Mouse (Mus musculus) cerebellum, adult 2 months (tissue): ENCODE data around the gene Plcb1.

Experiments used
- CTCF ChIP-seq: fragments of 200-500 bp; IDR thresholded peaks from 2 replicates; pipeline ENCODE4 v1.5.1; 2011; ENCODE audit warnings: low read depth, mild to moderate bottlenecking, control low read depth, low read length, moderate library complexity, borderline replicate concordance; ENCODE audit not compliant: insufficient read depth
- POLR2A ChIP-seq: fragments of 200-500 bp; IDR thresholded peaks from 2 replicates; pipeline ENCODE4 v1.6.1; 2011; ENCODE audit warnings: low read length, control low read depth, borderline replicate concordance; ENCODE audit not compliant: insufficient read depth

DNA sequence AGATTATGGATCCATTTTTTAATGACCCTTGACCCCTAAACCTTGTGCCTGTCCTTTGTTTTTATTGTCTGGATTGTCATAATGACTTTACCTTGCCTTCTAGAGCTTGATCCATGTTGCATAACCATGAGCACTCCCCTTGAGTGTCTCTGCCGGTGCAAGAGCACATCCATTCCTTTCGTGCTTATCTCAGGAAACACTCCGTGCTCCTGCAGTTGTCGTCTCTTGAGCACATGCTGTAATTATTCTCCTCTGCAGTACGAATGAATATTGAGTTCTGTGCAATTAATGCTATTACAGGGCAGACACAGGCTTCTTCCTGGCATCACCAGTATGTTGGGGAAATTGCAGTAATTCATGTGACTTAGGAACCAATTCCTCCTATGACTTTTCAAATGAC, 166.2 kb downstream of the Plcb1 start:
- TF ChIP-seq CTCF, result no peak
- TF ChIP-seq POLR2A, result no peak
